Comparison of ENCODE assay signal across 26 mouse cellular contexts in genomic region chr12:119303618-119304017, GRCm38 (mm10). TPM values are rescaled to one million over a fixed set of nuclear protein-coding genes. Genes with fewer than 3 reads are reported as not detected.
"Had no signal": no experiment of that assay in that cellular context is flagged by ENCODE, and none has a peak within 500 bp of the region (broad histone marks: within the 10 kb centered on the region; RNA-seq: fewer than 3 reads in every experiment).

No protein-coding gene starts in this region.

- H3K4me2 ChIP-seq: liver, embryonic 11.5 days; lung, embryonic 15.5 days; midbrain, embryonic 12.5 days; neural tube, embryonic 13.5 days; neural tube, embryonic 15.5 days had no signal

- H3K9me3 ChIP-seq: lung, embryonic 15.5 days; megakaryocyte, embryonic 14.5 days; midbrain, embryonic 10.5 days; midbrain, embryonic 12.5 days; neural tube, embryonic 13.5 days; neural tube, embryonic 15.5 days had no signal

- H3K4me1 ChIP-seq: lung, embryonic 15.5 days; megakaryocyte, embryonic 14.5 days; midbrain, embryonic 12.5 days; neural tube, embryonic 13.5 days; neural tube, embryonic 15.5 days had no signal

- ATAC-seq: lung, postnatal 0 days; midbrain, embryonic 16.5 days had no signal

- H3K36me3 ChIP-seq: lung, embryonic 15.5 days; midbrain, embryonic 10.5 days; midbrain, embryonic 12.5 days; neural tube, embryonic 13.5 days; neural tube, embryonic 15.5 days had no signal

- DNase-seq: liver; lung, adult 2 months; lung, postnatal 14 days; lung, postnatal 36 days; midbrain, embryonic 14.5 days; retina, postnatal 1 day; right cerebral cortex, adult 18-20 months; right cerebral cortex, postnatal 25 days; right cerebral cortex, postnatal 4 days; spleen, adult 18-20 months; thymus, adult 18-20 months; thymus, postnatal 14 days; thymus, postnatal 36 days had no signal

- H3K27ac ChIP-seq: lung, embryonic 15.5 days; macrophage; midbrain, embryonic 10.5 days; midbrain, embryonic 12.5 days; neural tube, embryonic 13.5 days; neural tube, embryonic 15.5 days had no signal

- H3K27me3 ChIP-seq: lung, embryonic 15.5 days; megakaryocyte, embryonic 14.5 days; midbrain, embryonic 12.5 days; neural tube, embryonic 13.5 days; neural tube, embryonic 15.5 days had no signal

- H3K4me3 ChIP-seq: lung, embryonic 15.5 days; megakaryocyte, embryonic 14.5 days; midbrain, embryonic 10.5 days; midbrain, embryonic 12.5 days; myocyte; neural tube, embryonic 13.5 days; neural tube, embryonic 15.5 days had no signal

- H3K9ac ChIP-seq: lung, embryonic 15.5 days; midbrain, embryonic 12.5 days; neural tube, embryonic 13.5 days; neural tube, embryonic 15.5 days had no signal

RNA-seq across cellular contexts. Expression of gene Macc1, which starts 10.5 kb away (rescaled TPM):
- total RNA-seq: megakaryocyte progenitor cell, adult 5-6 weeks had no signal
- polyA plus RNA-seq: macrophage; midbrain, embryonic 14.5 days; neural tube, embryonic 13.5 days; small intestine, adult 2 months had no signal
